Mouse (Mus musculus): Measurements from ENCODE around the gene Fxyd7.
A peak's percentile ranks its signal among the peaks of the same experiment; 100 is the strongest.

The Fxyd7 gene

GRCm38 (mm10) chr7:31051321-31052021 lies at the start of gene Fxyd7:
Fxyd7 (minus strand) TSS chr7:31051467.
- DNase-seq (ENCODE audit: low spot score): no peak

- DNase-seq (ENCODE audit: low spot score): no peak
These were observed 49.5 kb upstream of the Fxyd7 start for GRCm38 (mm10) chr7:31100786-31101185.

GRCm38 (mm10) chr7:31099612-31099982 lies 48.3 kb upstream of the Fxyd7 start:
- no peak for DNase-seq (ENCODE audit: low spot score)

GRCm38 (mm10) chr7:31098697-31099611 lies 47.7 kb upstream of the Fxyd7 start:
- no peak for DNase-seq (ENCODE audit: low spot score)

GRCm38 (mm10) chr7:31097583-31098248 lies 46.4 kb upstream of the Fxyd7 start:
- DNase-seq (ENCODE audit: low spot score): peak; percentile 79

- DNase-seq (ENCODE audit: low spot score): no peak
These were observed 45.8 kb upstream of the Fxyd7 start for GRCm38 (mm10) chr7:31096892-31097564.

GRCm38 (mm10) chr7:31094774-31095501 lies 43.7 kb upstream of the Fxyd7 start:
- no peak for DNase-seq (ENCODE audit: low spot score)

GRCm38 (mm10) chr7:31089721-31090120 lies 38.5 kb upstream of the Fxyd7 start:
- no peak for DNase-seq (ENCODE audit: low spot score)

- no peak for DNase-seq (ENCODE audit: low spot score)
These were observed 36.9 kb upstream of the Fxyd7 start for GRCm38 (mm10) chr7:31088206-31088605.

GRCm38 (mm10) chr7:31087262-31087661 lies 36.0 kb upstream of the Fxyd7 start:
- no peak for DNase-seq (ENCODE audit: low spot score)

GRCm38 (mm10) chr7:31086175-31086755 lies 35.0 kb upstream of the Fxyd7 start:
- no peak for DNase-seq (ENCODE audit: low spot score)

- DNase-seq (ENCODE audit: low spot score): no peak
These were observed 33.9 kb upstream of the Fxyd7 start for GRCm38 (mm10) chr7:31085171-31085570.

GRCm38 (mm10) chr7:31084140-31084539 lies 32.9 kb upstream of the Fxyd7 start:
- DNase-seq (ENCODE audit: low spot score): no peak

GRCm38 (mm10) chr7:31082831-31083588 lies 31.7 kb upstream of the Fxyd7 start:
- DNase-seq (ENCODE audit: low spot score): no peak

- DNase-seq (ENCODE audit: low spot score): no peak
These were observed 30.8 kb upstream of the Fxyd7 start for GRCm38 (mm10) chr7:31082106-31082505.

- no peak for DNase-seq (ENCODE audit: low spot score)
These were observed 29.8 kb upstream of the Fxyd7 start for GRCm38 (mm10) chr7:31081106-31081505.

GRCm38 (mm10) chr7:31080611-31081010 lies 29.3 kb upstream of the Fxyd7 start:
- DNase-seq (ENCODE audit: low spot score): no peak

GRCm38 (mm10) chr7:31079670-31080069 lies 28.4 kb upstream of the Fxyd7 start:
- no peak for DNase-seq (ENCODE audit: low spot score)

GRCm38 (mm10) chr7:31077885-31078445 lies 26.7 kb upstream of the Fxyd7 start:
- no peak for DNase-seq (ENCODE audit: low spot score)

GRCm38 (mm10) chr7:31077470-31077869 lies 26.2 kb upstream of the Fxyd7 start:
- no peak for DNase-seq (ENCODE audit: low spot score)
